Mouse (Mus musculus) midbrain, embryonic 11.5 days (tissue): ENCODE measurements at regions not wholly inside any gene's neighbourhood (a gene's known extent, or its start where the extent isn't known, plus 50 kb on each side); places are given as distances from the start of the nearest gene placed in this dataset.

Experiments used
- ATAC-seq: fragments of 200-750 bp; cut with Nextera tagmentation; 2 replicates; pipeline ENCODE4 v1.8.0; 2017; ENCODE audit warnings: moderate TSS enrichment, moderate library complexity; ENCODE audit not compliant: low FRiP score
- DNase-seq: peaks from one replicate; pipeline ENCODE4 v3.0.0; 2015; ENCODE audit warnings: low spot score; ENCODE audit errors: missing footprints
- H3K27ac ChIP-seq: fragments of 300-500 bp; sonication (generic); 2 replicates; pipeline ENCODE4 v1.5.1; 2014; ENCODE audit warnings: low read depth, low read length
- H3K27me3 ChIP-seq: fragments of 300-500 bp; sonication (generic); 2 replicates; pipeline ENCODE4 v1.6.1; 2014; ENCODE audit warnings: mild to moderate bottlenecking, low read length, moderate library complexity, mixed read lengths; ENCODE audit not compliant: control insufficient read depth, insufficient read depth
- H3K36me3 ChIP-seq: fragments of 300-500 bp; sonication (generic); 2 replicates; pipeline ENCODE4 v1.6.1; 2014; ENCODE audit warnings: mild to moderate bottlenecking, low read length, moderate library complexity, mixed read lengths; ENCODE audit not compliant: control insufficient read depth, insufficient read depth
- H3K4me1 ChIP-seq: fragments of 300-500 bp; sonication (generic); 2 replicates; pipeline ENCODE4 v1.6.1; 2014; ENCODE audit warnings: low read length; ENCODE audit not compliant: control insufficient read depth, insufficient read depth
- H3K4me2 ChIP-seq: fragments of 300-500 bp; sonication (generic); 2 replicates; pipeline ENCODE4 v1.6.1; 2014; ENCODE audit warnings: mild to moderate bottlenecking, moderate library complexity
- H3K4me3 ChIP-seq: fragments of 300-500 bp; sonication (generic); 2 replicates; pipeline ENCODE4 v1.5.1; 2014; ENCODE audit warnings: low read depth, low read length
- H3K9ac ChIP-seq: fragments of 300-500 bp; sonication (generic); 2 replicates; pipeline ENCODE4 v1.6.1; 2014; ENCODE audit warnings: low read length
- H3K9me3 ChIP-seq: fragments of 300-500 bp; sonication (generic); 2 replicates; pipeline ENCODE4 v1.6.1; 2016; ENCODE audit warnings: low read length; ENCODE audit not compliant: control insufficient read depth
- WGBS: fragments of 180-500 bp; shearing (Covaris S2); extraction: QIAGEN DNeasy Blood & Tissue Kit; methylation state at CpG from one replicate; pipeline ENCODE4 v1.1.7; 2014; 5-methylcytosine and 5-hydroxymethylcytosine counted together

DNA sequence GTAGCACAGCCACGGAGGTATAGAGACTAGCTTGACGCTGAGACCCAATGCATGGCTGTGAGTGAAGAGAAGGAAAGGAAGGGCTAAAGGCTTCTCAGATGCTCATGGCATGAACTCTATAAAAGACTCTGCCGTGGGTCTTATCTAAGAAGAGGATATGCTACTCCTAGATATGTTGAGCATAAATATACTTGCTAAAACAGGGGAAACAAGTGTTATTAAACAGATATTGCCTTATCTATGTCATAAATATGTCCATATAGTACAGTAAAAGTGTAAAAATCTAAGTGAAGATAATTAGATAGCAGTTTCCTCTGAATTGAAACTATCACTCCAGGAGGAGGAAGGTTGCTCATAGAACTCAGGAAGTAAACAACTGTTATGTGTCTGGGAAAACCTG lies 128.2 kb upstream of the Cep162 start:
- Histone ChIP-seq H3K9ac (no peak overlapping the region), H3K4me1 (no peaks in the 10 kb centered on the region), H3K36me3 (no peaks in the 10 kb centered on the region), H3K27me3 (no peaks in the 10 kb centered on the region), H3K9me3 (no peaks in the 10 kb centered on the region), H3K4me2 (no peak overlapping the region), H3K4me3 (no peak overlapping the region), H3K27ac (no peak overlapping the region)
- WGBS = 89% methylated on average over 3 of the region's 3 CpGs
- no peak for ATAC-seq
- DNase-seq = no peak

DNA sequence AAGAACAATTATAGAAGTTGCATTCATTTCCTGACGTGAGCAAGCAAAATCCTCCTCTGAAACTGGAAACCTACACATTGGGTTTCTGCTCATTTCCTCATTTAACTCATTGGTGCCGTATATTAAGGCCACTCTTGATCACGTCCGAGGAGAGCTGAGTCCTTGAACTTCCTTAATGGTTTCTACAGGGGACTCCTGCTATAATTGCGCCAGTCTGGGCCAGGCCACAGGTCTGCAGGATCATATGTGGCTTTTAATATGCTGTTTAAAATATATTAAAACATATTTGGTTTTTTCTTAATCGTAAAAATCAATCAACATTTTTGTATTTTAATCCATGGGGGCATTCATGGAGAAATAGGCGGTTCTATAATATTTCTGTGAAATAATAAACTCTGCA lies 122.6 kb upstream of the Cep162 start:
- Histone ChIP-seq H3K4me2 (no peak overlapping the region), H3K27ac (no peak overlapping the region), H3K4me1 (no peaks in the 10 kb centered on the region), H3K9ac (no peak overlapping the region), H3K4me3 (no peak overlapping the region), H3K27me3 (peaks cover 17% of the 10 kb centered on the region; the same call in 1 of the 2 replicates), H3K36me3 (no peaks in the 10 kb centered on the region), H3K9me3 (no peaks in the 10 kb centered on the region)
- peak; percentile 57 for DNase-seq
- 83% methylated on average over 7 of the region's 7 CpGs for WGBS
- ATAC-seq = no peak

DNA sequence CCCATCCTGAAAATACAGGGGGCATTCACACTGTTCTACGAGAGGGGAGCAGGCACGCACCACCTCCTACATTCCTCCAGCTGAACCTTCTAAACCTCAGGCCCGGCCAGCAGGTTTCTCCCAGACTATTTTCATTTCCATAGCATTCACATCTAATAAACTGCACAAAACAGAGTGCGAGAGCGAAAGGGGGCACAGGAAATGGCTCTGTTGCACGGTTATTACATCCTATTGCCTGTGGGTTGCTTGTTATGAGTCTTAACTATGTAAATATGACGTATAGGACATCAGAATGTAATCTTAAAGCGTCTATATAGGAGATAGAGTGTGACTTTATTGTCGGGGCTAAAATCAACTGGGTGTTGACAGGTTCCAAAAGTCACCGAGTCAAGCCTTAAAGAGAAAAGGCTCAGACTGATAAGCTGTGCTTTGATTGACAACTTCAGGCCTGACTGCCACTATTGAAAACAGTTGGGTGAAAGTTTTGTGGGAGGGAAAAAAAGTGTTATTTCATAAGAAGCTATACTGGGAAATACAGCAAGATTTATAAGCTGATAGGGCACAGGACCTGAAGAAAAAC lies 121.5 kb upstream of the Cep162 start:
- peaks cover 17% of the 10 kb centered on the region; the same call in 1 of the 2 replicates for H3K27me3 ChIP-seq
- 73% methylated on average over 10 of the region's 10 CpGs for WGBS

DNA sequence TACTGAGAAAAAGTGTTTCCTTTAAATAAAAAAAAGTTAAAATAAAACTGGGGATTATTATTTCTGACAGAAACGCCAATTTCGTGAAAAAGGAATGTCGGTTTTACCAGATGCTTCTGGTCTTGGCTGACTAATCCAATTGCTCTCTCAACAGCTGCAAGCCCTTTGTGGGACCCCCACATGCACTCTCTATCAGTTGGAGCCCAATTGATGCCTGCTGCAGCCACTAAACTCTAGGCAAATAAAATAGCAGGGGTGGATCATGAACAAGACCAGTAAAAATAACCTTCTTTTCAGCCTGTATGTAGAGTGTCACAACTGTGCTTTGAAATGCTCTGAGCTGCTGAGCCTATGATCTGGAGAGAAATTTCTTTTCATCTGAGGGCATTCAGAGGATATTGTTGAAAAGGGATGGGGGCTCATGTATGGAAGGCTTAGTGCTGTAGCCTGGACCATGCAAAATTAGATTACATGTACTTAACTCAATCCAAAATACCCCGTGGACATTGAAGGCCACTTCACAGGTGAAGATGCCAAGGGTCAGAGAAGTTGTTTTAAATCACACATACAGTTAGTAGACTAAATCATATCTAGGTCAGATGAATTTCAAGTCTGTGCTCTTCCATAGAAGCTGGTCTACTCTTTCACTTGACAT lies 117.0 kb upstream of the Cep162 start:
- peaks cover 18% of the 10 kb centered on the region; the same call in 1 of the 2 replicates for H3K27me3 ChIP-seq
- H3K36me3 ChIP-seq = no peaks in the 10 kb centered on the region
- no peaks in the 10 kb centered on the region for H3K9me3 ChIP-seq
- no peak overlapping the region for H3K9ac ChIP-seq
- H3K4me3 ChIP-seq = no peak overlapping the region
- 45% methylated on average over 4 of the region's 4 CpGs for WGBS
- H3K27ac ChIP-seq = no peak overlapping the region
- H3K4me1 ChIP-seq = no peaks in the 10 kb centered on the region
- peak; percentile 78 for ATAC-seq
- no peak overlapping the region for H3K4me2 ChIP-seq
- DNase-seq = peak; percentile 83

More for the DNA sequence above, 121.5 kb upstream of the Cep162 start:
- no peaks in the 10 kb centered on the region for H3K36me3 ChIP-seq
- ATAC-seq (no peak), DNase-seq (peak; percentile 73)
- no peaks in the 10 kb centered on the region for H3K4me1 ChIP-seq
- no peak overlapping the region for H3K4me2 ChIP-seq
- H3K4me3 ChIP-seq = no peak overlapping the region
- no peaks in the 10 kb centered on the region for H3K9me3 ChIP-seq
- H3K9ac ChIP-seq = no peak overlapping the region
- H3K27ac ChIP-seq = no peak overlapping the region

DNA sequence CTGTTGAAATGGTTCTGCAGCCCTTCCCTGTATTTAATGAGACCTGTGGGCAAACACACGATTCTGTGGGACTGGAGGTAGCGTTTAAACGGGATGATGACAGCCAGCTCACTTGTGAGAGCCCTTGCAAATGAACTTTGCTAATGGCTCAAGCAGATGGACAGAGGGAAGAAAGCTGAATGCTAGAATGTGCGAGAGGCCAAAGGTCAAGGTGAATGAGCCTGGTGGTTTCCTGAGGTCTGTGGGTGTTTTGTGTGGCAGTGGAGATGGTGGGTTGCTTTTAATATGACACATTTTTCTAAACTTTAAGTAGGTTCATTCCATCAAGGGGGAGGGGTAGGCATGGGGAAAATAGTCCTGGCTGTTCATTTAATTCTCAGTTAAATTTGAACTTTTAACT lies 113.7 kb upstream of the Cep162 start:
- no peak overlapping the region for H3K27ac ChIP-seq
- no peaks in the 10 kb centered on the region for H3K9me3 ChIP-seq
- no peak overlapping the region for H3K4me3 ChIP-seq
- H3K27me3 ChIP-seq = peaks cover 12% of the 10 kb centered on the region; the same call in 1 of the 2 replicates
- H3K4me2 ChIP-seq = no peak overlapping the region
- no peaks in the 10 kb centered on the region for H3K36me3 ChIP-seq
- H3K9ac ChIP-seq = no peak overlapping the region
- DNase-seq (peak; percentile 68), ATAC-seq (no peak)
- no peaks in the 10 kb centered on the region for H3K4me1 ChIP-seq
- 77% methylated on average over 4 of the region's 4 CpGs for WGBS

DNA sequence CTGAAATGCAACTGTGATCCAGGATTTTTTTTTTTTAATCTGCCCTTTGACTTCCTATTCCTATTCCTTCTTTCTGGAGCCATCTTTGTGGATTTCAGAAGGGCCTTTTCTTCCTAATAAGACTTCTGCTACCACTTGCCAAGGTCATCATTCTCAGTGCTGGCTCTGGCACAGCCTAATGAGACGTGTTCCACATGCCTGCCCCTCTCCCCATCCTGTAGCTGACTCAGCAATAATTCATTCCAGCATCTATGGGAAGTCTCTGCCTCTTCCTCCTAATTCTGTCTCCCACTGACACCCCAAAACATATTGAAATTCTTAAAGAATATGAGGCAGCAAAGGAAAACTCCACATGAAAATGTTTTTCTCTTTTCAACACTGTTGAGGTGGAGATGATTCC lies 91.7 kb upstream of the Cep162 start:
- Histone ChIP-seq H3K27ac (no peak overlapping the region), H3K36me3 (no peaks in the 10 kb centered on the region), H3K9ac (no peak overlapping the region), H3K9me3 (no peaks in the 10 kb centered on the region), H3K27me3 (no peaks in the 10 kb centered on the region), H3K4me1 (no peaks in the 10 kb centered on the region), H3K4me3 (no peak overlapping the region), H3K4me2 (no peak overlapping the region)
- ATAC-seq (no peak), DNase-seq (no peak)
- WGBS = 79% methylated on average over 1 of the region's 1 CpGs

DNA sequence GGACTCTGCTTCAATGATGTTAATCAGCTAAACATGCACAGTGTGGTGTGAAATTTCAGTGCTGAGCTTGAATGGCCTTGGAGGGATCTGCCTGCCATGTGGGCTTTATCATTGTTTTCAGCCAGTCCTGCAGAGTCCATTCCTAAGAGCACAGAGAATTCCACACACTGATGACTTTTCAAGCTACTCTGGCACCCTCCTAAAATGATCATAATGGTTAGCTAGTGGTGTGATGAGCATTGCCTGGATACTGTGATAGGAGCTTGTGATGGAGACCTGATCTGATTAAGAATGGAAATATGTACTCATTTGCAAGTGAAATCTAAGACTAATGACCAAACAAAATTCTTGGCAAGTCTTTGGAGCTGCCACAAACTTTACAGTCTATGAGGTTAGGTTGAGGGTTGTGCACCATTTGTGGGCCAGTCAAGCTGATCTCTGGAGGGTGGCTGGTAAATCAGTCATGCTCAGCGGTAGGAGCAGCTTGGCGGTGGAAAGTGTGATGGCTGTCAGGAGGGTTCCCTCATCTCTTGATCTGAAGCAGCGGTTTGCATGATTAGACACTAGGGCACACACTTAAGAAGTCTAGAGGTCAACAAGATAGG lies 91.0 kb upstream of the Cep162 start:
- H3K4me3 ChIP-seq = no peak overlapping the region
- no peak overlapping the region for H3K9ac ChIP-seq
- H3K9me3 ChIP-seq = no peaks in the 10 kb centered on the region
- no peak for ATAC-seq
- H3K27ac ChIP-seq = no peak overlapping the region
- no peaks in the 10 kb centered on the region for H3K27me3 ChIP-seq
- no peaks in the 10 kb centered on the region for H3K36me3 ChIP-seq
- DNase-seq = no peak
- no peaks in the 10 kb centered on the region for H3K4me1 ChIP-seq
- no peak overlapping the region for H3K4me2 ChIP-seq
- WGBS = 70% methylated on average over 3 of the region's 3 CpGs

DNA sequence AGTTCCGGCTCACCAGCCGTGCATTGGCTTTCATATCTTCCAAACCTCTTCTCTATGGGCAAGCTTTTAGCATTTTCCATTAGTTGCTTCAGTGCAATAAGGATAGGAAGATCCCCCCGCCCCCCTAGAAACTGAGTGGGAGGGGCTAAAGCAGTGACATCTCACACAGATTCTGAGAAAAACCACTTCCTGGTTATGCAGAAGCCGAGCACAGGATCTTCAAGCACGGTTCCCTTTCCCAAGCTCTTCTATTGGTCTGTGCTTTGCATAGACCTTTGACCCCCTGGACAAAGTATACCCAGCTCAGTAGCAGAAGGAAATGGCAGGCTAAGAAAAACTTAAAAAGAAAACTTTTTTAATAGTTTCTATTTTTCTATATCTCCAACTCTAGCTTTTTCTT lies 86.1 kb upstream of the Cep162 start:
- Histone ChIP-seq H3K4me1 (no peaks in the 10 kb centered on the region), H3K9me3 (no peaks in the 10 kb centered on the region), H3K4me2 (no peak overlapping the region), H3K27me3 (no peaks in the 10 kb centered on the region), H3K9ac (no peak overlapping the region), H3K36me3 (no peaks in the 10 kb centered on the region), H3K27ac (no peak overlapping the region), H3K4me3 (no peak overlapping the region)
- DNase-seq (no peak), ATAC-seq (no peak)
- 78% methylated on average over 5 of the region's 5 CpGs for WGBS
